Mouse (Mus musculus): Measurements from ENCODE around the gene Stx18. TPM values are rescaled to one million over a fixed set of nuclear protein-coding genes. Genes with fewer than 3 reads are reported as not detected.

Gene Stx18
- total RNA-seq, 2 experiments from 2014 or later = 2.9 to 6.0 TPM

GRCm38 (mm10) chr5:38184688-38185285 lies 146.2 kb downstream of the Stx18 start:
- ATAC-seq (replicated peaks; ENCODE audit: low FRiP score, poor library complexity, severe bottlenecking) = no peak

DNA sequence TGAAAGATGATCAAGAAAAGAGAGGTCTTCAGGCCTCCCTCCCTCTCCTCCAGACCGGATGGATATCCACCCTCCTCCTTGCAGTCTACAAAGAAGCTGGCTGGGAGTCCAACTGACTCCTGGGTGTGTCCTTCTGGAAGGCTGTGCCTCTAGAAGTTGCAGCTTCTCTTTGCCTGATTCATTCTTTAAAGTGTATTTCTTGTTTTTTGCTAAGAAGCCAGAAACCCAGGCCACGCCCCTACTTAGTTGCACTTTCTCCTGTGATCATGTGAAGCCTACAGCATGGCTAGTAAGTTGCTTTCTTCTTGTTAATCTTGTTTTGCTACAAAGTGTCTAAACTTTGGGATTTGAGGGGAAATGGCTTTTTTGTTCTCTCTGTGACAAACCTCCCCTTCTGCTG lies 148.5 kb downstream of the Stx18 start:
- no peak for ATAC-seq (replicated peaks; ENCODE audit: low FRiP score, poor library complexity, severe bottlenecking)

Other genes starting within 250 kb of the Stx18 start
- not detected in 2 replicates for gene Msx1, start 214.2 kb upstream of the Stx18 start, total RNA-seq (2015; ENCODE audit: low replicate concordance)
- gene Msx1, start 214.2 kb upstream of the Stx18 start, total RNA-seq (2017; ENCODE audit: low replicate concordance) = not detected in 2 replicates
- not detected in 2 replicates for gene Nsg1, start 121.2 kb downstream of the Stx18 start, total RNA-seq (2015; ENCODE audit: low replicate concordance)
- not detected in 2 replicates for gene Nsg1, start 121.2 kb downstream of the Stx18 start, total RNA-seq (2017; ENCODE audit: low replicate concordance)
- 1.0 and 13.4 TPM in 2 replicates for gene Zbtb49, start 181.7 kb downstream of the Stx18 start, total RNA-seq (2015; ENCODE audit: low replicate concordance)
- 1.9 and 2.0 TPM in 2 replicates for gene Zbtb49, start 181.7 kb downstream of the Stx18 start, total RNA-seq (2017; ENCODE audit: low replicate concordance)
- gene Lyar, start 181.7 kb downstream of the Stx18 start, total RNA-seq (2015; ENCODE audit: low replicate concordance) = 13.6 and 34.0 TPM in 2 replicates
- gene Lyar, start 181.7 kb downstream of the Stx18 start, total RNA-seq (2017; ENCODE audit: low replicate concordance) = 17.1 and 30.5 TPM in 2 replicates
- gene Tmem128, start 221.4 kb downstream of the Stx18 start, total RNA-seq (2015; ENCODE audit: low replicate concordance) = 27.3 and 39.7 TPM in 2 replicates
- gene Tmem128, start 221.4 kb downstream of the Stx18 start, total RNA-seq (2017; ENCODE audit: low replicate concordance) = 12.8 and 17.7 TPM in 2 replicates
- gene Otop1, start 237.2 kb downstream of the Stx18 start, total RNA-seq (2015; ENCODE audit: low replicate concordance) = not detected in 2 replicates
- gene Otop1, start 237.2 kb downstream of the Stx18 start, total RNA-seq (2017; ENCODE audit: low replicate concordance) = not detected in 2 replicates

Measured in erythroblast, adult 5-6 weeks (primary cell).